Mouse (Mus musculus) NIH3T3 (cell line): ENCODE measurements at regions not wholly inside any gene's neighbourhood (a gene's known extent, or its start where the extent isn't known, plus 50 kb on each side); places are given as distances from the start of the nearest gene placed in this dataset.
"Not testable (repeated sequence)": the region's sequence is repeated elsewhere in the genome, so short reads cannot be mapped to it uniquely, and the experiment has no call there.

Experiments
- DNase-seq: peaks from one replicate; pipeline ENCODE4 v3.0.0-alpha.2; 2012; ENCODE audit warnings: low read depth

- not testable (repeated sequence) for DNase-seq
These were observed 525.2 kb downstream of the 4930447F04Rik start for GRCm38 (mm10) chrX:65778656-65779370.

- no peak for DNase-seq
These were observed 534.2 kb downstream of the 4930447F04Rik start for GRCm38 (mm10) chrX:65769861-65770260.

GRCm38 (mm10) chrX:65734577-65734976 lies 569.4 kb downstream of the 4930447F04Rik start:
- peak; percentile 38 for DNase-seq

GRCm38 (mm10) chrX:65715562-65715961 lies 588.5 kb downstream of the 4930447F04Rik start:
- DNase-seq: peak; percentile 4
